Mouse (Mus musculus): ENCODE data around the gene Rtel1. TPM values are rescaled to one million over a fixed set of nuclear protein-coding genes. Genes with fewer than 3 reads are reported as not detected.

Gene Rtel1
- total RNA-seq, 2 experiments from 2014 or later, result 7.2 to 11.3 TPM

DNA sequence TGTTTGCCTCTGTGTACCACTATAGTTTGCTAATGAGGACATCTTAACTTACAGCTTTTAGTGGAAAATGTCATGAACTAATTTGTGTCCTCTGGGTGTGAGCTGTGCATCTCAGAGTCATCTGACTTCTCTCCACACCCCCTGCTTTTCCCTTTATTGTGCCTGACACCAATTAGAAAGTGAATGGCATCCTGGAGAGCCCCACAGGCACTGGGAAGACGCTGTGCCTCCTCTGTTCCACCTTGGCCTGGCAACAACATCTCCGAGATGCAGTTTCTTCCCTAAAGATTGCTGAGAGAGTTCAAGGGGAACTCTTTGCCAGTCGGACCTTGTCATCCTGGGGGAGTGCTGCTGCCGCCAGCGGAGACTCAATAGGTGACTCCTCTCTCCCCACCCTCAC, 2.6 kb downstream of the Rtel1 start:
- no peak for DNase-seq

- no peak for DNase-seq
These were observed 6.6 kb downstream of the Rtel1 start for GRCm38 (mm10) chr2:181326098-181326497.

DNA sequence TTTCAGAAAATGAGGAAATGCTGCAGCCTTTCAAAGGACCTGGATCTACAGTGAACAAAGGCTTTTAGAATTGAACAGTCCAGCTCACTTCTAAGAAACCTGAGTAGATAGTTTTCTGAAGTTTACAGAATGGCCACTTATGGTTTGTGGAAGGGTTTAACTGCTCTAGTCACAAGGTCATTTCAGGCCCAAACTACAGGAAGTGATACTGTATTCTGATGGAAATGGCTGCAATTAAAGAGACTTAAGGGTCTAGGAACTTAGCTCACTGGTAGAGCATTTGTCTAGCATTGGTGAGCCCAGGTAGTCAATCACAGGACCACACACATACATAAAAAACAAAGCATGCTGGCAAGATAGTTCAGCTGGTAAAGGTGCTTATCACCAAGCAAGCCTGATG, 13.0 kb downstream of the Rtel1 start:
- DNase-seq, result no peak

GRCm38 (mm10) chr2:181334023-181334422, 14.5 kb downstream of the Rtel1 start:
- DNase-seq, result peak; percentile 61 to 89

DNA sequence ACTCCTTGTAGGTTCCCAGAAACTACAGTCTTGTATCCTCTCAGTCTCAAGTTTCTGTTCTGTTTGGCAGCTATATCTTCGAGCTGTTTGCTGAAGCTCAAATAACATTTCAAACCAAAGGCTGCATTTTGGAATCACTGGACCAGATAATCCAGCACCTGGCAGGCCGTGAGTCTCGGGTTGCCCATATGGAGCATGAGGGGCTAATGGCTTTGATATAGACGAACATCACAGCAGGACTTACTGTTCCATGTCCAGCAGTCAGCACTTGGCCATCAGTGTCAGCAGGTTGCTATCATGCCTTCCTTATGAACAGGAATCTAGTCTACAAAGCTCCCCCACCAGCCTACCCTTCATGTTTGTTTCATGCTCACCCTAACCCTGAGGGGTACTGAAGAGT, 20.9 kb downstream of the Rtel1 start:
- no peak for DNase-seq

- peak; percentile 46 to 51 for DNase-seq
These were observed 23.2 kb downstream of the Rtel1 start for GRCm38 (mm10) chr2:181342766-181343165.

DNA sequence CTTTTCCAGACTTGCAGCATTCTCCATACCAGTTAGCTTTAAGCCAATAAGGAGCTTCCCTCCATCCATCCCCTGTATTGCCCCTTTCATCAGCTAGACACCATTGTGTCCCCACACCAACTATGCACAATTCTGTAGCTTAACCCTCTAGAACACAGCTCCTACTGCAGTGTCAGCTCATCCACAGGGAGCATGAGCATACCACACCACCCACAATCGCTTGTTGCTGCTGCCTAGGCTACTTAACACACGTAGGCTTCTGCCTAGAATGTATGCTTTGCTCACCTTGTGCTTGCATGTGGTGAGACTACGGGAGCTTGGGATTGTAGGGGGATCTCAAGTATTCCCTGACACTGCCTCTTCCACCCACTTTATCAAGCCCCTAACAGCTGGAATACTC, 37.2 kb downstream of the Rtel1 start:
- no peak for DNase-seq

- DNase-seq, result no peak
These were observed 44.4 kb downstream of the Rtel1 start for GRCm38 (mm10) chr2:181363946-181364345.

DNA sequence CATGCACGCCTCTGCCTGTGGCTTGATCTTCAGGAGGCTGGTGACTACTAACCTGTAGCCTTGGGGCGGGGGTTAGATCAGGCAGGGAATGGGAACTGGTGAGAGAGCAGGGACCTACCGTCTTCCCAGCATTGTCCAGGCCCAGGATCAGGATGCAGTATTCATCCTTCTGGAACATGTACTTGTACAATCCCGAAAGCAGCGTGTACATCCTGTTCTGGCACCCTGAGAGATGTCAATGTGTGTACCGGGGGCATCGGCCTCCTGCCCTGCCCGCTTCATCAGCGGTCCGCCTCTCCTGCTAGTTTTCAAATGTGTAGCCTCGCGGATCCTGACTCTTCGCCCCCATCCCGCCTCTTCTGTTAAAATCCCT, 44.9 kb downstream of the Rtel1 start:
- no peak for DNase-seq

DNA sequence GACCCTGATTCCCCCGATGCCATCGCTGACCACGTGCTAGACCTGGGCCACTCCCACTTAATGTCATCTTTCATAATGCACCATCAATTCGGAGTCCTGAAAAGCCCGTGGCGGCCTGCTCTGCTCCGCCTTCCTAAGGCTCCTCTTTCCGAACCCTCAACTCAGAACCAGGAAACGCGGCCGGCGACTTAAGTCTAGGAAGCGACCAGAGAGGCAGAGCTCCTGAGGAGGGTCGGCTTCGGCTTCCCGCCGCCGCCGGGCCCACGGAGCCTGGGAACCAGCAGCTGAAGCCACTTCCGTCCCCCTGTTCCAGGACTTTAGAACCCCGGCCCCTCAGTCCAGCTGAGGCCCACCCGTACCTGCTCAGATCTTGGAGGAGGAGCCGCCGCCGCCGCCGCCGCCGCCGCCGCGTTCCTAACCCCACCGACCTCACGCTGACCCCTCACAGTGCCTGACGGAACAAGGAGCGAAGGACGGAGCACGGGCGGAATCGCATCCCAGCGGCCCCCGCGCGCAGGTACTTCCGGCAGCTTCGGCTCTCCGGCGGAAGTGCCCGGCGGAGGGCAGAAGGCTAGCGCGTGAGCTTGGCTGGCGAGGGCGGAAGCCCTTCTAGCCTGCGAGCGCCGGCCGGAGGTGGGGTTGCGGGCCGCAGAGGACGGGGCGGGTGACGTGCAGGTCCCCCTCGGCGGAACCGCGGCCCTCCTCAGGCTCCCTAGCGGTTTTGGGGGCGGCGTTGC, 45.5 kb downstream of the Rtel1 start, which contains the start of the genes Zgpat and Arfrp1:
Gene Zgpat, plus strand, starts transcription at position 69 of the 737 bp plus-strand sequence.
Gene Arfrp1, minus strand, starts transcription at position 545 of the 737 bp plus-strand sequence.
- peak; percentile 93 to 94 for DNase-seq

GRCm38 (mm10) chr2:181365655-181366075, 46.1 kb downstream of the Rtel1 start:
- no peak for DNase-seq

- no peak for DNase-seq
These were observed 50.5 kb downstream of the Rtel1 start for GRCm38 (mm10) chr2:181370001-181370400.

GRCm38 (mm10) chr2:181375787-181376186, 56.2 kb downstream of the Rtel1 start:
- DNase-seq, result no peak

- DNase-seq, result no peak
These were observed 57.7 kb downstream of the Rtel1 start for GRCm38 (mm10) chr2:181377230-181377629.

- no peak for DNase-seq
These were observed 59.2 kb downstream of the Rtel1 start for GRCm38 (mm10) chr2:181378701-181379100.

DNA sequence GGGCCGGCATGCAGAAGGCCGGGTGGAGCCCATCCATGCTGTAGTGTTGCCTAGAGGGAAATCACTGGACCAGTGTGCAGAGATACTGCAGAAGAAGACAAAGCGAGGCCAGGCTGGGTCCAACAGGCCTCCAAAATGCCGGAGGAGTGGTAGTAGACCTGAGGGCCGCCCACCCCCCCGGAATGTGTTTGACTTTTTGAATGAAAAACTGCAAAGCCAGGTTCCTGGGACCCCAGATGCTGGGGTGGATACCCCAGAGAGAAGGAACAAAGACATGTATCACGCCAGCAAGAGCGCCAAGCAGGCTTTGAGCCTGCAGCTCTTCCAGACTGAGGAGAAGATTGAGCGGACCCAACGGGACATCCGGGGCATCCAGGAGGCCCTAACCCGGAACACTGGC, 60.2 kb downstream of the Rtel1 start, which contains the start of gene Lime1:
Gene Lime1, plus strand, starts transcription at position 301 of the 400 bp plus-strand sequence.
- no peak for DNase-seq

- DNase-seq, result no peak
These were observed 60.7 kb downstream of the Rtel1 start for GRCm38 (mm10) chr2:181380251-181380650.

GRCm38 (mm10) chr2:181381107-181381506, 61.6 kb downstream of the Rtel1 start:
- DNase-seq, result no peak

DNA sequence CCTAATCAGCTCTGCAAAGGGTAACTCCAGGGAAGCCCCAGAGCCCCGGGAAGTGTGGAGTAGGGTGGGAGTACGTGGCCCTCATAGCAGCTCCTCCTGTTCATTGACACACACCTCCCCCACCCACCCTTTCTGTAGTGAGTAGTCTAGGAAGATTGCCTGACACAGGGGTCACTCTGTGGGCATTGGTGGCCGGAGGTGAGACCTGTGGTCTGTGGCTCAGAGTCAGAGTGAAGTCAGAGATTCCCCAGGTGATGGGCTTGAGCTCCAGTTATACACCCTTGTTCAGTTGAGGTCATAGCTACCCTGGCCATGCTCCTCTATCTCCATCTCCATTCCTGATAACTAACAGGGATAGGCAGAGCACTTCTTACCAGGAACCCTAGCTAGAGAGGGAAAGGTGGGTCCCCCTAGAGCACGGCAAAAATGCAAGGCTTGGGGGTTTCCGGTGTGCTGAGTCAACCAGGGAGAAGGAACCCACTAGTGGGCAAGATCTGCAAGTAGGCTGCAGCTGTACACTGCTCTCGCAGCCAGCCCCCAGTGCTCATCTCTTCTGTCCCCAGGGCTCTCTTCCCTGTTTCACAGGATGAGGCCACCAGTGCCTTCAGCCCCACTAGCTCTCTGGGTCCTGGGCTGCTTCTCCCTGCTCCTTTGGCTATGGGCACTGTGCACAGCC, 62.2 kb downstream of the Rtel1 start:
- DNase-seq, result no peak

- DNase-seq, result no peak
These were observed 64.9 kb downstream of the Rtel1 start for GRCm38 (mm10) chr2:181384463-181384862.

DNA sequence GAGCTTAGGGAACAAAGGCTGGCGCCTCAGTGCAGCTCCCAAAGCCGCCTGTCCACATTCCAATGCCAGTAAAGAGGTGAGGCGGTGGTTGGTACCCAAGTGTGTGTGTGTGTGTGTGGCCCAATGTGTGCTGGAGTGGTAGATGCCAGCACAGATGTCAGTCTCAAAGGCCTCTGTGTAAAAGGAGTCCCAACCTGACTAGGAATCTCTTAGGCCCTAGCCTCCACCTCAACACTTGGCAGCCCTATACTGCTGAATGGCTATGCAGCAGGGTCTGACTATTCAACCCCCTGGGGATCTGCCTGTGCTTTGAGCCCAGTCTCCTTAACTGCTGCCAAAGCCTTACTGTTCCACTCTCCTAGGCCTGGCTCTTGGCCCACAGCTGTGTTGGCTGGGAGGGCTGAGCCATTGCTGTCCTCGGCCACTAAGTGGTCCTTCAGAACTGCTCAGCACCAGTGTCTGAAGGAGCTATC, 65.4 kb downstream of the Rtel1 start:
- peak; percentile 79 to 85 for DNase-seq

GRCm38 (mm10) chr2:181385885-181386284, 66.3 kb downstream of the Rtel1 start:
- DNase-seq, result peak; percentile 65 to 79

DNA sequence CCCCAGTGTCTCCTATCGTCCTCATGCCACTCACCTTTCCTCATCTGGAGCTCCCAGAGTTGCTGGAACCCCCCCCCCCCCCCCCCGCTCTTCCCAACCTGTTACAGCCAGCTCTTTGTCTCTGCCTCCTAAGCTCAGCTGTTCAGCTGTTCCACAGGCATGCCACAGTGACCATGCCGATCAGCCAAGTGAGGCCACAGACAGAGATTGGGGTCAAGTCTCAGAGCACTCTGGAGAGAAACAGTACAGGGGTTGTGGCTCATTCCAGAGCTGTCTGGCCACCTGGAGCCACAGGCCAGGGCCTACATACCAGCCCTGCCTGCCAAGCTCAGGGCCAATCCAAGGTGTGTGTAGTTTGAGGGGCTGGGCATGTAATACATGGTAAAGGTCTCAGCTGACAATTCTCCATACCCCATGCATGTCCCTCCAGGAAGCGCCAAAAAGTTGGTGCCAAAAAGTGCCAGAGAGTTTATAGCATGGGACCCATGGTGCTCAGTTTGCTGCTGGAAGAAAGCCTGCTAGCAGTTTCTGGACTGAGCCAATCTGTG, 67.2 kb downstream of the Rtel1 start:
- DNase-seq, result no peak
